Mouse (Mus musculus): ENCODE data around the gene Asf1a.
"Not testable (repeated sequence)": the region's sequence is repeated elsewhere in the genome, so short reads cannot be mapped to it uniquely, and the experiment has no call there.

Asf1a gene

DNA sequence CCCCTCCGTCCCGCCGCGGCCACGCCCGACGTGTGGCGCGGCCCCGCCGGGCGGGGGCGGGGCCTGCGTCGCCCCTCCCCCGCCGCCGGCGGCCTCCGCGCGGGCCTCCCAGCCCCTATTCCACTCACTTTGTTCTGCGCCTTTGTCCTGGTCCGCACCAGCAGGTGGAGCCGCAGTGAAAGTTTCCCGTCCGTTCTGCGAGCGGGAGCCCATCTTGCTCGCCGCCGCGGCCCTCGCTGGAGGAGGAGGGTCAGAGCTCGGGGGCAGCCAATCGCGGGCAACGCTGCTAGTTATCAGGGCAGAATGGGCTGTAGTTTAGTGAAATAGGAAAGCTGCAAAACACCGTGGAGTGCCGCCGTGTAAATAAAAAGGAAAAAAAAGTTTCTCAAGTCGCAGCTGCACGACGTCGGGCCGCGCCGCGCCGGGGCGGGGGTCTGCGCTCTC lies at the start of gene Asf1a:
Asf1a (plus strand) TSS at position 81 of the 444 bp plus-strand sequence.
- peak; percentile 95 for DNase-seq

DNA sequence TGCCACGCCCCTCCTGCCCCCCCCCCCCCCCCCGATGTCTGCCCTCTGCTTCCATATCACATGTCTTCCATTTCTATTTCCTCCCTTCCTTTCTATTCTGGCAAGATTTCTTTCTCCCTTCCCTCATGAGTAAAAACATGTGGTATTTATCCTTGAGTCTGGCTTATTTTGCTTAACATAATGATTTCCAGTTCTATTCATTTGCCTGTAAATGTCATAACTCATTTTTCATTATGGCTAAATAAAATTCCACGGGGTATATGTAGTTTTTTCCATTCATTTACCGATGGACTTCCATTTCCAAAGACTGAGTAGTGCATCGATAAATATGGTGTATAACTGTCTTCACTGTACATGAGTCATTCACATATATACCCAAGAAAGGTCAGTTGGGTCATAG lies 34.6 kb upstream of the Asf1a start:
- no peak for DNase-seq

DNA sequence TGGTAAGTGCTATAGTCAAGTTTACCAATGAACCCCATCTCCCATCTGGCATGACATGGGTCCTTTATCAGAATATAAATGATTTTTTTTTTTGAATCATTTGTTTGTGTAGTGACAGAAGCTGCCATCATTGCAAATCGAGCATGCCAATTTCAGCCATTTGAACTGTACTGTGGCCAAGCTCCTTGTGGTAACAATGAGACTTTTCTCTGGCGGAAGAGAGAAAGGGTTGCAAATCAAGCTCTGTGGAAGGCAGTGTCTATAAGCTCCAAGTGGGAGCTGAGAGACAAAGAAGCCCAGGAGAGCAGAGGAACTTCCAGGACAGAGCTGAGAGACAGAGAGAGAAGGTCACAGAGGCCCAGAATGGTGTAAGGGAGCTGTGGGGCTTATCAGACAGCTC lies 31.0 kb upstream of the Asf1a start:
- DNase-seq, result no peak

DNA sequence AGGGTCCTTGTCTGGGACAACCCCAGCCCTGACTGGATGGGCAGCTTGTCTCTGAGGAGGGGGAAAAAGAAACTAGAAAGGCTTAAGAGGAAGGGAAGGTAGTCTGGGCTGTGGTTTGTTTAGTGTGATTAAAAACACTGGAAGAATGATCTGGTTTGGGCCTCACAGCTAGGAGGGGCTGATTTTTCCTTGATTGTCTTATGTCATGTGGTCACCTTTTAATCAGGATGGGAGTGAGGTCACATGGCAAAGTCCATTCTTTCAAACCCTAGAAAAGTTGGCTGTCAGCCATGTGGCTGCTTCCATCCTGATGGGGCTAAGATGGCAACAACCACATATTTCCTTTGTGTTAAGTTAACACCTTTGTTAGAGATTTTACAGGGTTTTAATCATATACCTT lies 28.0 kb upstream of the Asf1a start:
- DNase-seq, result no peak

DNA sequence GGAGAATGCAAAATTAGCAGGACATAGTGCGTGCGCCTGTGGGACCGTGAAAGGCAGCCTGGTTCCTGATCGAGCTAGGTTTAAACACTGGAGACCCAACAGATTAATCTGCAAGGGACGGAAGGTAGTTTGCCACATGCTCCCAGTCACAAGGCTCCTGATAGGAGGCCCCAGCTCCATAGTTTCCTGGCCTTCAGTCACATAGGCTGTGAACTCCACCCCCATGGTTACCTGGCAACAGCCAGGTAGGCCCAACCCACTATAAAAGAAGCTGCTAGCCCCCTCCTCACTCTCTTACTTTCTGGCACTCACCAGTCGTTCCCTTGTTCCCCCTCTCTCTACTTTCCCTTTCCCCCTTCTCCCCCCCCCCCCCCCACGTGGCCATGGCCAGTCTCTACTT lies 16.4 kb upstream of the Asf1a start:
- DNase-seq, result no peak

DNA sequence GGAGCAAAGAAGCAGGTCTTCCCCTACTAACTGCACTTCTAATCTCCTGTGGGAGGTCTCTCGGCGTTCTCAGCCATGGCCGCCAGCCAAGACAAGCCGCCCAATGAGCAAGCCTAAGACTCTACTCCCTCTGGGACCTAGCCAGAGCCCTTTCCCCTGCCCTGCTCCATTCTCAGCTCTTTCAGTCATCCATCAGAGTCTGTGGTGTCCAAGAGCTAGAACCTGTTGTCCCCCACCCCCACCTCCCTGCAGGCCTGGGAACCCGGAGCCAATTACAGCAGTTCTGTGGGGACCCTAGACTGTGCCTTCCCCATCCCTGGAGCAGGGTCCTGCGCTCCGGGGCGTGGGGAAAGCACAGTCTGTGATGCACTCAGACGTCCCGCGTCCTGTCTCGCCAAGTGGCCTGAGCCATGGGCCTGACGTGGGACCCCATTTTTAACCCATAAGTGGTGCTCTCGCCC lies 15.9 kb upstream of the Asf1a start:
- peak; percentile 42 for DNase-seq

DNA sequence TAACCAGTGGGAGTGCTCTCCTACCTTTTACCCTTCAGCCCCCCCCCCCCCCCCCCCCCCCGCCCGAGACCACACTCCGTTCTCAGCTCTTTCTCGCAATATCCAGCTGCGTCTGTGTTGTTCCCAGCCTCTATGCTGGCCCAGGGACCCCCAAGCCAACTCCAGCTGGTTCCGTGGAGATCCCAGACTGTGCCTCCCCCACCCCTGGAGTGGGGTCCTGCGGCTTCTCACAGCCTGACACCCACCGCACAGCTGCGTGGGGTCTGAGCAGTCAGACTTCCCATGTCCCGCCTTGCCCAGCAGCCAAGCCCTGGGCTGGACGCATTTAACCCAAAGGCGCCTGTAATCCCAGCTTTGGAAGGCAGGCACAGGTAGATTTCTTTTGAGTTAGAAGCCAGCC lies 15.5 kb upstream of the Asf1a start:
- no peak for DNase-seq

DNA sequence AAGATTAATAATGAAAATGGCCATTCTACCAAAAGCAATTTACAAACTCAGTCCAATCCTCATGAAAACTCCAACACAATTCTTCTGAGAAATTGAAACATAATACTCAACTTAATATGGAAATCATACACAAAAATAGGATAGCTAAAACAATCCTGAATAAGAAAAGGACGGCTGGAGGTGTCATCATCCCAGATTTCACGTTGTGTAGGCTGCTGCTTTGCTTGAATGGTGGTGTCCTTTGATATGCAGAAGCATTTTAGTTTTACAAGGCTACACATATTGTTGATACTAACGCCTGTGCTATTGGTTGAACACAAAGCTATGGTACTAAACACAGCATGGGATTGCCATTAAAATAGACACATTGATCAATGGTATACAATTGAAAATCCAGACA lies 10.8 kb upstream of the Asf1a start:
- DNase-seq, result no peak

DNA sequence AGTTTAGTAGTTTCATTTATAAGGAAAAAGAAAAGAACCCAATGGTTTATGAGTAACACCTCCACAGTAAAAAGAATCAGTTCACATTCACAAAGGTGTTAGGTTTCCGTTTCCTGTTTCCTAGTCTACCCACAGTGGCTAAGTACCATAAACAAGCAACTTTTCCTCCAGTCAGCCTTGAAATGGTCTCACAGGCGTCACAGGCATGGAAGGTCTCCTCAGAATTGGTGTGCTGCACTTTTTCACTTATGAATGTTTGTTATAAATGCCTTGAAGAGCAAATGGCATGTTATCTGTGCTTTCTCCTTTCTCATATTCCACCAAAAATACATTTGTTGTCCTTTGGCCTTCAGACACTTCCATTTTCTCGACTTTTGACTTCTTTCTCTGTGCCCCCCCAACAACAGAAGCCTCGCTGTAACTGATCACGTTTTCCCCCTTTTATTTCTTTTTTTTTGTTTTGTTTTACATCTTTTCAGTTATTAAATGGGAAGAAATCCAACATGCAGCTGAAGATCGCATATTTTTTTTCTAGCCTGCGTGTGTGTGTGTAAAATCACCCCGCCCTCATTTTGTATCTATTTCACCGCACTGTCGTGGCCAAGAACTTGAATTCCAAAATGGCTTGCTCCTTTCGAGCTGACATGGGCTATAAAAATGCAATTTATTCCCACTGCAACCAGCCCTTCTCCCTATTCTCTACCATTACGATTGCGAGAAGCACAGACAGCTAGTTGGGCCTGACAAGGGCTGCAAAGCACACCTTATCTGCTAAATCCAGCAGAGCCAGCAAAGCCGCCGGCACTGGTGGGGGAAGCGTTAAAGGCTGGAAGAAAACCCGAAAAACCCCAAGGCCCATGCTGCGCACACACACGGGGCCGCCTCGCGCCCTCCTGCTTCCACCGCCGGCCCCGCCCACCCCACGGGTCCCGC lies 547 bp upstream of the Asf1a start:
- peak; percentile 76 for DNase-seq

DNA sequence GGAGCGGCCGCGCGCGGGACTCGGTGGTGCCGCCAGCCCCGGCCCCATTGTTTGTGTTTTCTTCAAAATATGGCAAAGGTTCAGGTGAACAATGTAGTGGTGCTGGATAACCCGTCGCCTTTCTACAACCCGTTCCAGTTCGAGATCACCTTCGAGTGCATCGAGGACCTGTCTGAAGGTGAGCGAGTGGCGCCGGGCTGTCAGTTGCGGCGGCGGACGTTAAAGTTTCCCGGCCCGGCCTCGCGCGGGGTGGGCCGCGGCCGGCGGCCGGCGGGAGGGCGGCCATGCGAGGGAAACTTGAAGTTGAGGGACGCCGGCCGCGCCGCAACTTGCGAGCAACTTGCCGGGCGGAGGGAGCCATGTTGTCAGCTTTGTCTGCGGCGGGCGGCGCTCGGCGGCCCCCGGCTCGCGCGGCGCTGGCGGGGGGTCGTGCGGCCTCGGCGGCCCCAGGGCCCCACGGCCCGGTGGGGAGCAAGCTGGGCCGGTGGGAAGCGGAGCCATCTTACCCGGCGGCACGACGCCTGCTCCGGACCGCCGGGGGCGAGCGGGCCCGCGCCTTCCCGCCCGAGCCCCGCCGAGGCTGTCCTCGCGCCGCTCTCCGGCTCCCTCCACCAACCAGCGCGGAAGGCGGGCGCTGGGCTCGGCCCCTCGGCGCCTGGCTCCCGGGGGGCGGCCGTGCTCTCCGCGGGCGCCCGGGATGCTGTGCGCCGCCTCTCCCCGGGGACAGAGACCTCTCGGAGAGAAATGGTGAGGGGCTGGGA lies 744 bp downstream of the Asf1a start:
- DNase-seq, result peak; percentile 58

DNA sequence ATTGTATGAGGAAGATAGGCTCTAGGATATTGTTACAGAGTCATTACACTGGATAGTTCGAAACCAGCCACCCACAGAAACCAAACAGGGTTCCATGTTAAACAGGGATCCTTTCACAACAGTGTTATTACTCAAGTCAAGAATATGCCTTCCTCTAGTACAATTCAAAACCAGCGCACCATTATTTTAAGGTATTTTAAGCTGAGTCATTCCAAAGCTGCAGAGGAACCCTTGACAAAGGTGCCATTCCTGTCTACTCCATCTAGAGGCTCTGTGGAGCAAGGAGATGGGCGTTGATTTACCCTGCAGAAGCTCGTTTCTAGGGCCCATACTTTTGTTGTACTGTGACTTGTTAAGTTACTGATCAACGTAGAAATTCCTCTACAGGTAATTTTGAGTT lies 2.3 kb downstream of the Asf1a start:
- no peak for DNase-seq

DNA sequence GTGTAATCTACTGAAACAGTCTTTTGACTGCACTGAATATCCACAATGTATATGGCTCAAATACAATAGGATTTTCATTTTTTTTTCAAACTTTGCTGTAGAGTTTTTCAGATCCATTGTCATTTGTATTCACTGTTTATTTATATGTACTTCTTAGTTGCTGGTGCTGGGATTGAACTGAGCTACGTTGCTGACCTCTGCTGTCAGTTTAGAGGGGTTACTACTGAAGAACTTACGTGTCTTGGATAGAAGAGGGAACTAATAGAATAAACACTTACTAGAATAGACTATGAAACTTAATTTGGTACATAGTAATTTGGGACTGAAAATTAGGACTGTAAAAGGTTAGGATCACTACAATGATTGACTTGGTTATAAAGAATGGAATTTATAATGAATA lies 8.8 kb downstream of the Asf1a start:
- no peak for DNase-seq

DNA sequence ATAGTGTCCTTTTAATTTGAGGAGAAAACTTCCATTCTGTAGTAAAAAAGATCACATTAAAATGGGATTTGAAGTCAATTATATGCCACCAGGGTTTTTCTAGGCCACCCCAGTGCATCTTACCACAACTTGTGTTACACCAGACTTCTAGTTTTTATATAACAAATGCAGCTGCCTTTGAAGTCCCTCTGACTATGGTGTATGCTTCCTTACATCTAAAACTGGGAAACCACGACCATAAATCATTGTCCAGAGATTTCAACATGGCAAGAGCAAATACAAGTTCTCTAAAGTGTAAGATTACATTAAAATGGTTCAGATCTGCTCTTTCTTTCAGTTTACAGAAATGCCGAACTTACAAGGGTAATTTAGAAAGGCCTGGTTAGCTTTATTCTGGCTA lies 11.7 kb downstream of the Asf1a start:
- no peak for DNase-seq

DNA sequence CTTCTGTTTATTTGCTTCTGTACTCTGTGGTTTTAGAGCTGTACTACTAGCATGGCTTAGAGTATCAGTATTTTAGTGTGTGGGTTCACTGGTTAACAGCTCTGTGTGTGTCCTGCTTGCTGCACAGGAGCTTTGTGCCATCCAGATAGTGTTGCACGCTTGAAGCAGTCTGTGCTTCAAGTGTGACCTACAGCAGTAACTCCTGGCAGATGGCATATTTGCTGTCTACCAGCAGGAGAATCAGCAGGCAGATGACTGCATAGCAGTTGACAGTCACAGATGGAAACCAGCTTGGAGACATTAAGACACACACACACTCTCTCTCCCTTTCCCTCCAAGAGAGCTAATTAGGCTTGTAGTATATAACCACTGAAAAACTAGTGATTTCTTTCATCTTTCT lies 15.6 kb downstream of the Asf1a start:
- DNase-seq, result no peak

DNA sequence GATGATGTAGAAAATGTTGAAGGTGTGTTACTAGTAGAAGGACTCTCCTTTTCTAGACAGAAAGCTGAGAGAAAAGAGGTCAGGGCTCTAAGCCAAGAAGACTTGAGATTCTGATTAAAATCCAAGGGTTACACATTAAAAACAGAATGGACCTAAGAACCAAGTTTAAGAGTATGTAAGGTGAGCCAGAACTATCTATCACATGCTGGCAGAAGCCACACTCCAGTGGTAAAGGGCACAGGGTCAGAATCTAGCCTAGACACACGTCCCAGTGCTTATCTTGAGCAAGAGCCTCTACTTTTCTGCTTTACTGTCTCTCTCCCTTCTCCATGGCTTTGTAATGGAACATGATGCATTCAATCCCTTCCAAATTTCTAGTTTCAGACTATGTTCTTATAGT lies 17.4 kb downstream of the Asf1a start:
- DNase-seq, result peak; percentile 33

DNA sequence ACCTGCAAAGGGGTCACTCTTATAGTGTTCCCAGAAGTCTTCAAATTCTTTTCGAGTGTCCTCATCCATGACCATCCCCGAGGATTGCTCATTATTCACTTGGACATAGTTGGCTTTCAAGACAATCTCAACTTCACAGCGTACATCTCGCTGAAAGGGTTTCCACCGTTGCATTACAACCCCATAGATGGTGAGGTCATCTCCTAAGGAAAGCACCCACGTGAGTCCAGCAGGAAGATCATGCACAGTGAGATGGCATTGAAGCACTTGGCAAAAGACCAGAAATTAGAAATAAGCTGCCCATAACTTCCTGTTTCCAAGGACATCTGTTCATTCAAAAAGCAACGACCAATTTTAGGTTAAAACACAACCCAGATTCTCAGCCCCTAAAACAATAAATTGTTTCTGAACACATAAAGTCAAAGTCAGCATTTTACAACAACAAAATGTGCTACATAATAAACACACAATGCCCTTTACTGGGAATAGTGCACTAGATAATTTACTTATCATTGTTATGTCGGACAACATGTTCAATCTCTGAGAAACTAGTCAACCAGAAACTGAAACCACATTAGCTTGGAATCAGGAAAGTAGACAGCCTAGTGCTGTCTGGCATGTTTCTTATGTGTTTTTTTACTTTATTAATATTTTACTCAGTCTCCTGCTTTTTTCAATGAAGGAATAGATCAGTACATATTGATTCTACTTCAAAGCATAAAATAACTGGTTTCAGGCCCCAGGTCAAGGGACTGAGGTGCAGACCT lies 19.5 kb downstream of the Asf1a start:
- no peak for DNase-seq

DNA sequence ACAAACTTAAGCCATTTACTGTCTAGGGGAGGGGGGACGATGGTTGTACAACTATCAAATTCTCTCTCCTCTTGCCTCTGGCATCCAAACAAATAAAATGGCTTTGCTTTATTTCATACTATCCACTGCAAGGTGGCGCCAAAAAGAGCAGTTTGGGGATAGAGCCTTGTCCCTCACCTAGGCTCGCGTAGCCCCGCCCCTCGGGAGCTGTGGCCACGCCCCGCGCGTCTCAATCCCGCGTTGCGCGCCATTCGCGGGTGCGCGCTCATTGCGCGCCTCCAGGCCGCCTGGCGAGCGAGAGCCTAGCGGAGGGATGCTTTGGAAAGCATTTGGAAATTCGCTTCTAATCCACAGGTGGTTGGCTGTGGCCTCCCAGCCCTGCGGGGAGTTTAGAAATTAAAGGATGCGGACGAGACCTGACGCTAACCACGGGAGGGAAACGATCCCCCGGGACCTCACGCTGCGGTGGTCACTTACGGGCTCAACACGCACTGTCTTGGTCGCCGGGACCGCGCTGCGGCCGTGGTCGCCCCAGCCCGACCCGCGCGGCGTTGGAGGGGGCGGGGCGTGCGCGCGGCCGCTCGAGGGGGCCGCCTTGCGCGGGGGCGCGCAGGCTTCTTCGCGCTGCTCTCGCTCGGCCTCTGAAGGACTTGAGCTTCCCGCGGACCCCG lies 32.8 kb downstream of the Asf1a start:
- DNase-seq, result peak; percentile 95

DNA sequence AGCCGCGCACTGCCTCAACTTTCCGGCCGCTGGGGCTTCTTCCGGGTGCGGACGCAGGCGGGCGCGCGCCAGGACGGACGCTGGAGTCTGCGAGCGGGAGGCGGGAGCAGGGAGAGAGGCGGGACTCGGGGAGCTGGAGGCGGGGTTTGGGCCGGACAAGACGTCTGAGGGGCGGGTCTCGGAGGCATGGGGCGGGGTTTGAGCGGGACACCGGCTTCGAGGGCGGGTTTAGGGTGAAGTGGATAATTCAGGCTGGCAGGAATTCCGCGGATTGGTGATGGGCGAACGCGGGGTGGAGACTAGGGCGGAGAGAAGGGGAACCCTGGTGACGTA lies 33.3 kb downstream of the Asf1a start:
- peak; percentile 94 for DNase-seq

DNA sequence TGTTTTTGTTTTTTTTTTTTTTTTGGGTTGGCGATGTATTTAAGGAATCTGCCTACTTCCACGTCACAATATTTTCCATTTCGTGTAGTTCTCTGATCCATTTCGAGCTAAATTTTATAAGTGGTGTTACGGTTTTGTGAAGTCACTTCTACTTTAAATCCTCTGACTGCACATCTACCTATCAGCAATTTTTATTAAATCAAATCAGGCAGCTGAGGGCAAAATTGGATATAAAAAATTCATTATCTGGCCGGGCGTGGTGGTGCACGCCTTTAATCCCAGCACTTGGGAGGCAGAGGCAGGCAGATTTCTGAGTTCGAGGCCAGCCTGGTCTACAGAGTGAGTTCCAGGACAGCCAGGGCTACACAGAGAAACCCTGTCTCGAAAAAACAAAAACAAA lies 33.8 kb downstream of the Asf1a start, which contains the start of gene Mcm9:
Mcm9 (minus strand) TSS at position 101 of the 400 bp plus-strand sequence.
- not testable (repeated sequence) for DNase-seq

DNA sequence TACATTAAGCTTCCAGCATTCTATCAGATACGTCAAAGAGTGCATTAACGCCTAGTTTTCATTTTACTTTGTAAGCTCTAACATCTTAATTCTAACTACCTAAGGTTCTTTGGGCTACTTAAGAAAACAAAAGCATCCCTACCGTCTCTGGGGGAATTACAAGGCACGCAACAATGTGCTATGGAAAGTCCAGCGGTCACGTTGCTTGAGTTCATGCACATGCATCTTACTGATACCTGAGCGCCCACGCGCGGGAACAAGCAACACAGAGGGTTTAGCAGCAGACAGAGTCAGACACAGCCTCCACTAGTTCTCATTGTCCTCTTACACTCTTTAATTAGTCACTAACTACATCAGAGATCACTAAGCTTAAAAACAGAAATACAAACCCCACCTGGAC lies 37.6 kb downstream of the Asf1a start:
- DNase-seq, result no peak

DNA sequence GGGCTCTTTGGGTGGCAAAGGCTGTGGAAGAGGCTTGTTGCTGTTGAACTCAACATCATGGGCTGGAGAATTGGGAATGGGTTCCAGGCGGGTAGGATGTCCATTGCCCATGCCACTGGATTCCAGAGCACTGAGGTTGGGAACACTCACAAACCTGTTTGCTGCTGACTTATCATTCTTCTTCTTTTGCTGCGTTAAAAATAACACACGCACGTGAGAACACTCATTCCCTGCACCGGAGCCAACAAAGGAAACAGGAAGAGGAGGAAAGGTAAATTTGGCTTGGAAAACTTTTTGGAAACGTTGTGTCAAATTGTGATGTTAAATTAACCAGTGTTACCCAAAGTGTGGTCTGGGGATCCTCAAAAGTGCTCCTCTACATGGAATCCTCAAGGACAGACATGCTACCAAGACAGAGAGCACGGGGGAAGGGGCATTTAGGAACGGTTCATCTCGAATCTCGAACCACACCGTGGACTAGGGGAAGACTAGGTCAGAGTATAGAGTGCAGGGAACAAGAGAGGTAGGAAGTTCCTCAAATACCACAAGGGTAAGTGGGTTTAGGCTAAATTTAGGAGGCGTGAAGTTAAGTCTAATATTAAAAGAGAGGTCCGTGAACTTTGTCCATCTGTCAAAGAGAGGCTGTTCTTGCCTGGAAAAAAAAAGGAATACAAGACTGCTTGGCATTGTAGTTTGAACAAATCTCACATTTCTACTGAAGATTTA lies 38.9 kb downstream of the Asf1a start:
- DNase-seq, result peak; percentile 23

DNA sequence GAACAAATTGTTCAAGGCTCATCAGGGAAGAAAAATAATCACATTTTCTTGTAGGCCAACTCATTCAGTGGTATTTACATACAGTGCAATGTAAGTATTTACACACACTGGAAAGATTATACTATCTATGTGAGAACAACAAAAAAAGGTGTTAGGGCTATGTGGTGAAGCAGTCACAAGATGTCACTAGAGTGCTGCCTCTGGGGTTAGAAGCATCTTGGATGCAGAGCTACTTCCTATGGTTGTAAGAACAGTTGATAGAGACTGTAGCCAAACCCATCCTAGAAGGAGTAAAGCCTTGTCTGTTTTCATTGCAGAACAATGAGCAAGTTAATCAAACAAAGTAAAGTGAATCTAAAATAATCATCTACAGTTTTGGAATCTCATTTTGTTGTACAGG lies 45.0 kb downstream of the Asf1a start:
- DNase-seq, result peak; percentile 15
